Mouse (Mus musculus): ENCODE measurements around the gene Sema5a.
"Not testable (repeated sequence)": the region's sequence is repeated elsewhere in the genome, so short reads cannot be mapped to it uniquely, and the experiment has no call there.

Sema5a gene

DNA sequence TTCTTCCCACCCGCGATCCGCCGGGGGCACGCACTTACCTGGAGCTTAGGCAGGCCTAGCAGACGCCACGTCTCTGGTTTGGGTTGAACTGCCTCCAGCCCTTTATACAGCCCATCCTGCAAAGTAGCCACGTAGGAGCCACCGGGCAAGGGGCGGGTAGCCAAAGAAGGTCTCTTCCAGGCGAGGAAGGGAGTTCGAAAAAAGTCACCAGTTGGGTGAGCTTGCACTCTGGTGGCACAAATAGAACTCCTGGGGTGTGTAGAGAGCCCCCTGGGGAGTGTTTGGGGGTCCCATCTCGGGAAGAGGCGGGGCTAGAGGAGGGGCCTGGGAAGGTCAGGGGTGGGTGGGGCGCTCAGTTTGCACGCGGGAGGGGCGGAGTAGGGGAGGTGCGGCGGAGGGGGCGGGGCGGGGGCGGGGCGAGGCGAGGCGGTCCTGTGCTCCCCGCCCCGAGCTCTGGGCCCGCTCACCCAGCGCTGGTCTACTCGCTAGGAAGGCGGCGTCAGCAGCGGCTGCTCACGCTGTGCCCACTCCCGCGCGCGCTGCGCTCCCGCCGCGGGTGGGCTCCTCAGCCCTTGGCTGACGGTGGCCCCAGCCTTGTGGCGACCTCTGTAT, at the start of gene Sema5a:
Gene Sema5a (plus strand): TSS at position 467 of the 612 bp plus-strand sequence.
- DNase-seq (ENCODE audit: low spot score) = no peak

DNA sequence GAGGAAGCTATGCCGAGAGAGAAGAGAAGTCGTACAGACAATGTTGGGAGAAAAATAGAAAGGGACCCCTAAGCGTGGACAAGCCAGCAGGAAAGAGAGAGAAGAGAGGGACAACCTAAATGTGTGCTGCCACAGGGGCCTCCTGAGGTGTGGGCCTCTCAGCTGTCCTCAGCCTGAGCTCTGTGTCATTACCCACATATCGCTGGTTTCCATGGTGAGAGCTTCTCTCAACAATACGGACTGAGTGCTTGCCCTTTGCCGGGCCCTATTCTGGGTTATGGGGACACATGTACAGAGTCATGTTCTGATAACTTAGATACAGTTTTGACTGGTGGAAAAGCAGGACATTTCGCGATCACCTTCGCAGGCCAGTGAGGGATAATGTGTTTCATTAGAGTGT, 46.5 kb upstream of the Sema5a start:
- DNase-seq (ENCODE audit: low spot score) = no peak

DNA sequence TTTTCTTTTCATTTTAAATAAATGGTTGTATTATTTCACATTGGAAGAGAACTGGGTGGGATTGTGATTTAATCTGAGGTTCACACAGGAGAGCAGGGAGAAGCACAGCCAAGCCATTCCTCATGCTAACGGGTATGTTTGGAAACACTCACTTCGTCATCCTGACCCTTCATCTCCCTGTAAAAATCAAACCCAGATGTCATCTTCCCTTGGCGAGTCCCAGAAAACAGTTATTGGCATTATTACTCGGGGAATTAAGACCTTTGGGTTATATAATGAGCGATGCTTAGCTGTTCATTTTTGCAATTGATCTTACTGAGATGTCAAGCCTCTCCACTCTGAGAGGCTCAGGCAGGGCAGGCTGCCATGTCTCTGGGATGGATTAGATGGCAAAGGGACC, 46.0 kb upstream of the Sema5a start:
- no peak for DNase-seq (ENCODE audit: low spot score)

DNA sequence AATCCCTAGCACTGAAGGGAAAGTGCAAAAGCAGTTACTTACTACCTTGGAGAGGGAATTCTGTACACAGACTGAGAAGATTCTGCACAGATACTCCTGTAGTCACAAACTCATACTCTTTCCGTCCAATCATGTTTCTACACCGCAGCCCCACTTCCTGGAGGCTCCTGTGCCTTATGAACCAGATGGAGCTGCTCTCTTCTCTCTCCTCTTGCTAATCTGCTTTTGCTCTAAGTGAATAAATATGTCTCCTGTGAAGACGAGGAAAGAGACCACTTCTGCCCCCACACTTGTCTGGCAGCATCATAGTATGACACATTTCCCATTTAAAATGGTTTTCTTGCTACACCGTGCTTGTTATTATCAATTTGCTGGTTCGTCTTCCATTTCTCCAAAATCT, 41.4 kb upstream of the Sema5a start:
- DNase-seq (ENCODE audit: low spot score) = no peak

DNA sequence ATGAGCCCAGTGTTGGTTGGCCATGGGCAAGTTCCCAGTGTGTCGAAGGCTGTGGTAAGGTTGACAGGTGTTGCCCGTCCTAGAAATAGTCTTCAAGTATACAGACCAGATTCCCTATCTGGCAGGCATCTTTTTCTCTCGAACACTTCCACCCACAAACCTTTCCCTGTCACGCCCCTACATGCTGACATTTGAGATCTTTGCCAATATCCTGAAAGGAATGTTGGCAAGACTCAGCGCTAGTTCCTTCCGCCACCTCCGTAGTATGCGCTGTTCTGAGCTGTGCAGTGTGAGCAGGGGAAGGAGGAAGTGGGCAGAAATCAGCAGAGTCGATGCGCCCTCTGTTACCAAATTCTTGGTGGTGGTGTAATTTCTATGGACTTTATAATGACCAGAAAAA, 39.7 kb upstream of the Sema5a start:
- no peak for DNase-seq (ENCODE audit: low spot score)

DNA sequence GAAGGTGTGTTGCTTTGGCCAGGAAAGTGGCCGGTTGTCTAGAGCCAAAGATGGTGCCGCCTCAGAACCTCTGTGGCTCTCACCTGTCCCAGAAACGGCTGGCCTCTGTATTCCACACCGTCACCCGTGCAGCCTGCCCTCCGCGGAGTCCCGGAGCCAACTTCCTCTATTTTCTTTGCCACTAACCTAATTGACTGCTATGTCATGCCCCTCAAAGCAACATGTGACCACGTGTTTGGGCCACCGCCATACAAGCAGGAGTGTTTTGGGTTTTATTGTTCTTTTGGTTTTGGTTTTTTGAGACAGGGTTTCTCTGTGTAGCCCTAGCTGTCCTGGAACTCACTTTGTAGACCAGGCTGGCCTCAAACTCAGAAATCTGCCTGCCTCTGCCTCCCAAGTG, 29.9 kb upstream of the Sema5a start:
- not testable (repeated sequence) for DNase-seq (ENCODE audit: low spot score)

DNA sequence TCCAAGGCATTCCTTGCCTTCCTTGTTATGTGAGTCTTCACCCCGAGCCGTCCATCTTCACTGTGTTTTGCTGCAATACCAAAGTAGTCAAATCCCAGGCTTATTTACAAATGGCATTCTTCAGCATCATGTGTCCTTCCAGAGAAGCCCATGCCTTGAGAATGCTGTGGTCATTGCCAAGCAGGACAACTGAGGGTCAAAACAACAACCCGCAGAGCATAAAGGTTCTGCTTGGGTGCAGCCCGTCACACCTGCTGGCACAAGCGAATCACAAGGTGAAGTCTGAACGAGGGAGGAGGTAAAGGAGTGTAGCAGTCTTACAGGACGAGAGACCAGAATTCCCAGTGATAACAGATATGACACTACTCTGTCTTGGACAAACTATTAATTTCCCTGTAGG, 21.6 kb upstream of the Sema5a start:
- no peak for DNase-seq (ENCODE audit: low spot score)

DNA sequence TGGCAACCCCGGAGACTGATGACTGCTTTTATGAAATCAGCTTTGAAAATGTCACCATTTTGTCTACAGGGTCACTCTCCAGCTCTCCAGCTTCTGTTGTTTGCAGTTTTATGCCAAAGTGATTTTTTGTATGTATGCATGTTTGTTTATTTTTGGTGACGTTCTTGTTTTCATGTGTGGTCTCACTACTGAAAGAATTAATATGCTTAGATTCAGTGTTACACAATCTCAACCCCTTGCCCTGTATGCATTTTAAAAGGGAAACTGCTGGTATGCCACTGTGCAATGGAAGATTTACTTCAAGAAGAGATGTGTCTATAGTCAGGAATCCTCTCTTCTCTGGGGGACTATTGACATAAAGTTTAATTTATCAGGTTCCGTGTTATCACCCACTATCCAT, 19.2 kb upstream of the Sema5a start:
- DNase-seq (ENCODE audit: low spot score) = no peak

DNA sequence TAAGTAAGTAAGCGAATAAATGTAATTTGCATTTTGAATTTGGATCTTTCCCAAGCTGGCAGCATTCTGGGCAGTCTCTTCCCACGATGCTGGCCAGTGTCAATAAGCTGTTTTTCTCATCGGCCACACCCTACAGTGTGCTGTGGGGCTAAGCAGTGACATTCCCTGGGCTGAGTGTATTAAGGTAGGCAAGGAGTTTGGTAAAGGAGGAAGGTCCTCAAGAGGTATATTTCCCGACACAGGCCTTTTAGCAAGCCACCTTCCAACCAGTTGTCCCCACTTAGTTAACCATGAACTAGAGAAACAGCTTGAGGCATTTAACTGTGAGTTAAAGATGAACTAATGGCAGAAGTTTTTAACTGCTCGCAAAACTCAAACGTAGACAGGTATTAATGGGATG, 18.2 kb upstream of the Sema5a start:
- DNase-seq (ENCODE audit: low spot score) = no peak

DNA sequence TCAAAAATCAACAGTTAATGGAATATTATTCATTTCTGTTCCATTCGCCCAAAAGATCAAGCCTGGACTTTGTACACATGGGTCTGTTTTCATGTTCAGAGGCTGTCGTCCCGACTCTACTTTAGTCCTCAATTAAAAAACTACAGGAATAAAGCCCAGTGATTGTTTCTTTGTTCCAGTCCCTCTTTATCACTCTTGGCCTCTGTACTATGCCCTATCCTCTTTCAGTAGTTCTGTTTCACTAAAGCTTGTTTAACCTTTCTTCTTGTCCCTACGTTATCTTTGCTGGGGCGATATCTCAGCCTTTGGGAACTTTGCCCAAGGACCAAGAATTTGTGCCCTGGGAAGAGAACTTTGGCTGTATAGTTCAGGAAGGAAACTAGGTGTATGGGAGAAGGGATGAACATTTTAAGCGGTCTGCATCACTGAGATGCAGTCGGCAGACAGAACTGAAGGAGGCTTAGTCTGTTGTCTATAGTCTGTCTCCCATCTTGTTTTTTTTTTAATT, 17.7 kb upstream of the Sema5a start:
- no peak for DNase-seq (ENCODE audit: low spot score)

DNA sequence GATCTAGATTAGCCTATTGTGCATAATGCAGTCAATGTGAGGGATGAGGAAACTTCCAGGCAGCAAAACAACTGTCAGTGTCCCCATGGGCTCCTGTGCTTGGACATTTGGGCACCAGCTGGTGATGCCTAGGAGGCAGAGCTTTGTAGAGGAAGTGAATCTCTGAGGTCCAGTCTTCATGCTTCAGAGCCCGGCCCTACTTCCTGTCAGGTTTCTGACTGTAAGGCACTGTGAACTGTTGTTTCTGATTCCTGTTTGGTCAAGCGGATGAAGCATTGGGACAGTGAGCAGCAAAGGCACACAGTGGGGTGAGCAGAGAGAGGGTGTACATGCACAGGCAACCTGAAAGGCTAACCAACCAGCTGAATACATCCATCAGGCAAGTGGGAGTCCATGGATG, 14.5 kb upstream of the Sema5a start:
- no peak for DNase-seq (ENCODE audit: low spot score)

DNA sequence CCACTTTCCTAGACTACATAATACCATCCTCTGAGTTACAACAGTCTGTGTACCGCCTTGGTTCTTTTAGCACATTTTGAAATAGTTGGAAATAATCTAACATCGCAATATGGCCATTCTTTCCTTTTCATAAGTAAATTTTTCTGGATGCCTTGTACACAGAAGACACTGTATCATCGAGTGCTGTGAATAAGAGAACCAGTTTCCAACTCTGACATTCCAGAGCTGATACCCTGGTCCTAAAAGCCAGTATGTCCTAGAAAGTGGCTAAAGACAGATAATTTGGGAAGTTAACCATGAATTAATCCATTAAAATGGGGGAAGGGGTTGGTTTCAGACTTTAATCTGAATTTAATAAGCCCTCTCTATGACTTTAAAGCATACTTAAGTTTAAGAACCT, 12.4 kb upstream of the Sema5a start:
- no peak for DNase-seq (ENCODE audit: low spot score)

DNA sequence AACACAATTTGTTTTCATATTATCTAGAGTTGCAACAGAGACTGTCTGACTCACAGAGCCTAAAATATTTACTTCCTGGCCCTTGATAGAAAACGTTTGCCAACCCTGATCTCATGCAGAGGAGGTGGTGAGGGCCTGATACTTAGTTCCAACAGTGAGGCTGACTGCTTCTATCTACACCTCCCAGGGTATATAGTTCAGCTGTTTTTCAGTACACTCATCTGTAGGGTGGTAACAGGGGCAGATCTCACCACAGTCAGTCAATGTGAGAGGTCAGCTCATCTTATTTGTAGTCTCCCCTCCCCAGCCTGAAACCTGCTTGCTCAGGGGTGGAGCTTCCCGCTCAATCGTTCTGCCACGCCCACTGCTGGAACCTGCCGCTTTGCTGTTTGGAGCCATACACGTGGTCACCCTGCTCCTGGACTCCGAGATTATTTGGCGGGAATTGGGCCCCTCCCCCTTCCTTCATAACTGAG, 11.9 kb upstream of the Sema5a start:
- DNase-seq (ENCODE audit: low spot score) = not testable (repeated sequence)

DNA sequence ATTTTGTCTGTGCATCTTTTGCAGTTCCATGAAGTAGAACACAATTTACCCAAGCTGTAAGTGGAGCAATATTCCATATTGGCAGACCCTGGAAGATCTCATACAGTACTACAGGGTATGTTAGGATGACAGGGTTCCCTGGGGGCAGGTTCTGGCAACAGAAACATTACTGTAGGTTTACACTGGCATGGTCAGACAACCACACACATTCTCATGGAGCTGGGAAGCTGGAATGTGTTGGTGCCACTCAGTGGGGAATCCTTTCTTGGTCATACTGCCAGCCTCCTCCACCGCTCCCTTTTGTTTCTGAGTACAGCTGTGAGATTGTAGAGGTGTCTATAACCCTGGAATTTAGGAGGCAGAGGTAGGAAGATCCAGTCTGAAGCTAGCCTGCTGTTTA, 11.2 kb upstream of the Sema5a start:
- no peak for DNase-seq (ENCODE audit: low spot score)

DNA sequence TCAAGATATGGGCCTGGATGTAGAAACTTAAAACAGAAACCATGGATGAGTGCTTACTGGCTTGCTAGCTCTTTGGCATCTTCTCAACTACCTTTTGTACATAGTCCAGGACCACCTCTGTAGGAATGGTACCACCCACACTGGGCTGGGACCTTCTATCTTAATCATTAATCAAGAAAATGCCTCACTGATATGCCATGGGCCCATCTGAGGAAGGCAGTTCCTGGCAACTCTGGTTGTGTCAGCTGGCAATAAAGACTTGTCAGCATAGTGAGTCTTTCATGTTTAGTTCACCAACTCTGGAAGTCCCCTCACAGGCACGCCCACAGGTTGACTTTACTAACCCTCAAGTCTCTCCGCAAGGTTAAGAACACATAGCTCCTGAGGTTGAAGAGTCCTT, 5.5 kb upstream of the Sema5a start:
- no peak for DNase-seq (ENCODE audit: low spot score)

DNA sequence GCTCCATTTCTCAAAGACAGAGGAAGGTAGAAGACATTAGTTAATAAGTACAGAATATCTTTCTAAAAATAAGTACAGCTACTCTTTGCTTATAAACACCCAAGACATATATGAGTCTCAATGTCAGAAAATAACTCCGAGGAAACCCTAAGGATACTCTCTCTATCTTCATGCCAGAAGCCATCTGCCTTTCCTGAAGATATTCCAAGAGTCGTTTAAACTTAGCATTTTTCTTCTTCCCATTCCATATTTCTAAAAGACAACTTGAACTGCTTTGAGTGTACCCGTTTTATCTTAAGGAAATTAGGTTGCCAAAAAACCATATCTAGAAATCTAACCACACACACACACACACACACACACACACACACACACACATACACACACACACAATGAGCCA, 4.5 kb upstream of the Sema5a start:
- no peak for DNase-seq (ENCODE audit: low spot score)

DNA sequence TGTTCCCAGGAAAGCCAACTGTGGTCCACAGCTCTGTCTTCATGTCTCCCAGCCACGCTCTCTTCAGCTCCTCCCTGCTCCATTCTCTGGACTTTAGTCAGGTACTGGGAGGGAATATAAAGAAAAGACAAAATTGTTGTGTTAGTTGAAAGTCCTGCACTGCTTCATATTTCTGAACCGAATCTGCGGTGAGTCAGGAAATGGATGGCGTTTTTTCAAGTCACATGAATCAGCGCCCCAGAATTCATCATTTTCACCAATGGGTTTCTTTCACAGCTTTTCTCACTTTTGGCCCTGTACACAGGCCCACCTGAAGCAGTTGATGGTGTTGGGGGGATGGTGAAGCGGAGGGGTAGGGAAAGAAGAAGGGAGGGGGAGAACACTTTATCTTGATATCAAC, 2.9 kb upstream of the Sema5a start:
- no peak for DNase-seq (ENCODE audit: low spot score)

DNA sequence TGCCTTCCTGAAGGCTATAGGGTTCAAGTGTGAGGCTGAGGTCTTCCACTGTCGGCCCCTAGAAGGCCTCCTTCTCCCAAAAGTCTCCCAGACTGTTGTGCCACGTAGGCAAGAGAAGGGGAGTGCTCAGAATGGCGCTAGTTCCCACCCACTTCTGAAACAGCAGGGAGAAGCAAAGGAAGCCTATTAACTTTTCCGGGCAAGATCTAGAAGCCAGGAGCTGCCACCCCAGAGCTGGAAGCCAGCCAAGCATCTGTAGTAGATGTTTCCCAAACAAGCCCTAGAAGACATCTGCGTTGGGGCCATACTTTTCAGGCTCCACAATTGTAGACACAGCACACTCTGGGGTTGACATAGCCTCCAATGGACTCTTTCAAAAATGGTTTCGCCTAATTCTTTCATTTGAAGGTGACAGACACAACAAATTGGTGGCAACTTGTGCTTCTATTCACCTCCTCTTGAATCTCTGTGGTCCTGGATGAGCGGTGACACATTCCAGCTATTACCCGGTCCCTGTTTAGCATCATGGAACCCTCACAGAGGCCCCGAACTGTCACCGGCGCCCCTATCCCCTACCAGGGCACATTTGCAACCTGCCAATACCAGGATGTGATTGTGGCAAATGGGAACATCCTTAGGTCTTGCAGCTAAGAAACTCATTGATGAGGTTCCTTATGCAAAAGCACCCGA, 1.4 kb upstream of the Sema5a start:
- DNase-seq (ENCODE audit: low spot score) = no peak

DNA sequence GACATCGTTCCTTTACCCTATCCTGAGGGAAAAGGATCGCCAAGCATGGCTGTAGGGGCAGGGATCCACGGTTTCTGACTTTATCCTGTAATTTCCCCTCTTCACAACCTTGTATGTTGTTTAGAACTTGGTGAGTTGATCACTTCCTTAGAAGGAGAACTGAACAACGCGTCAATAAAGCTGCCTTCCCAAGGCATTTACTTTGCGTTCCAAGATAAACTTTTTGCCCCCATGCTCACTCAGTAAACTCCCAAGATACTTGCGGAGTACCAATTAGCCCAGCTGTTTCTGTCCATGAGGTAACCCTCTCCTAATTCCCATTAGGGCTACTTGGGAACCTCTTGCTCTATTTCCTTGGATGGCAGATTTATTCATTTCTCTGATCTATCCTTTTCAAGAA, 786 bp upstream of the Sema5a start:
- DNase-seq (ENCODE audit: low spot score) = no peak

DNA sequence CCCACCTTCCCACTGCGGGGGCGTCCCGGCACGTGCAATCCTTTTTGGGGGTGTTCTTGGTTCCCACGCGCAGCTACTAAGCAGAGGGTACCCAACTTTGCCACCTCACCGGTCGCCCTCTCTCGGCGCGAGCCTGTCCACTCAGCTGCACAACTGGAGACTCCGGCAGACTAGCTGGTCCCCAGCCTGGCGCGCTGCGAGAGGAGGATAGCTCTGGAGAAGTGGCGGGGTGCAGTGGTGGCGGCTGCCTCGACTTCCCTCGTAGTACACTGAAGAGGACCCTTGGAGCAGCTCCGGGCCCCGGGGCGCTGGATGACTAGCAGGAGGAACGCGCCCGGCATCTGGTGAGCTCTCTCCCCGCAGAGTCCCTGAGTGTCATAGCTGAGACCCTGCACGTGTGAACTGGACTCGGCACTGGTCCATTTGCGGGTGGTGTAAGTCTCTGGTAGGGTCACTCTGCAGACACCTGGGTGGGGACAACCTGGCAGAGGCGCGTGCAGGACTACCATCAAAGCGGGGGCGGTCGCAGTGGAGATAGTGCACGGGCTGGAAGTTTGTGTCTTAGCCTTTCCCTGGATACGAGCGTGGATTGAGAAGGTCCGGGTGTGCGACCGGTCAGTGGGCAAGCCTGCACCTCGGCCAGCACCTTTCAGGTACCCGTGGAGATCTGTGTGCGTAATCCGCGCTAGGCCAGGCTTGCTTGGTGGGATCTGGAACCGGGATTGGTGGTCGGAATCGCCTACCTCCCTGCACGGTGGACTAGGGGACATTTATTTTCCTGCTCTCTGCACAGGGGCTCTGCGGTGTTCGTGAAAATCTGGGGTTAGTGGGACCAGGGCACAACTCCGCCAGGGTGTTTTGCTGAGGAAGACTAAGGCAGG, 586 bp downstream of the Sema5a start:
- no peak for DNase-seq (ENCODE audit: low spot score)

DNA sequence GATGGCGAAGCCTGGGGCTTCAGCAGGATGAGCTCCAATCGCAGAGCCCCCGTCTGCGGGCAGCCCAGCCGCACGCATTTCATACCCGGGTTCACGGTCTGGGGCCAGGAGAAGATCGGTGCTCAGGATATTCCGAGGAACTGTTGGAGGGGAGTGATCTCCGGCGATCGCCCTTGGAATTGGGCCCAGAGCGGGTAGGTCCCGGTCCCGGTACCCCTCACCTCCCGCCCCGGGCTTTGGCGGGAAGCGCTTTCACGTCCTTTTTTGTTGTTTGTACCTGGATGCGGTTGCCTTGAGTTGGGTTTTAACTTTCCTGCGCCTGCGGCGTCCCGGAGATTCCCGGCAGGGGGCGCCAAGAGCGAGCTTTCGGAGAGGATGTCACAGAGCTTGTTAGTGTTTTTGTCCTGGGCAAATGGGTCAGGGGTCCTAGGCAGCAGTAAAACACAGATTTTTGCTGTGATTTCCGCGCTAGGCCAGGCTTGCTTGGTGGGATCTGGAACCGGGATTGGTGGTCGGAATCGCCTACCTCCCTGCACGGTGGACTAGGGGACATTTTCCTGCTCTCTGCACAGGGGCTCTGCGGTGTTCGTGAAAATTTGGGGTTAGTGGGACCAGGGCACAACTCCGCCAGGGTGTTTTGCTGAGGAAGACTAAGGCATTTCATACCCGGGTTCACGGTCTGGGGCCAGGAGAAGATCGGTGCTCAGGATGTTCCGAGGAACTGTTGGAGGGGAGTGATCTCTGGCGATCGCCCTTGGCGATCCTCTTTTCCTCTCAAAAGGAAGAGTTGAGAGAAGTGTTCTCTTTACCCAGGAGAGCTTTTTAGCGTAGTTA, 1.4 kb downstream of the Sema5a start:
- no peak for DNase-seq (ENCODE audit: low spot score)

DNA sequence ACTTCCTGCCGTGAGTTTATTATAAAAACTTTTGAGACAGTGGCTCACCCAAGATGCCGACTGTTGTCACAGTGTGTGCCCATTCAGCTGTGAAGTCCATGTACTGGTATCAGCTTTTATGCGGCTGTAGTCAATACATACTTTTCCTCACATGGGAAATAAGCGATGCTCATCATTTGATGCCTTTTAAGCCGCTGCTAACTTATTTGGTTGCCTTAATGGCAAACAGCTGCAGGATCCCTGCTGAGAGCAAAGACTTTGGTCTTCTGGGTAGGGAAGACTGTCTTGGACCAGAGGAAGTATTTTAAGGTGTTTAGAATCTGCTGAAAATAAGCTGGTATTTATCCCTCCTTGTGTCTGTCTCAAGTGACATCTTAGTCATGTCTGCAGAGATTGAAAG, 2.7 kb downstream of the Sema5a start:
- DNase-seq (ENCODE audit: low spot score) = no peak
